Mouse (Mus musculus) heart, postnatal 0 days (tissue): Measurements from ENCODE around the gene Vapa. TPM values are rescaled to one million over a fixed set of nuclear protein-coding genes. Genes with fewer than 3 reads are reported as not detected.
A peak's percentile ranks its signal among the peaks of the same experiment; 100 is the strongest.

ENCODE experiments used
- ATAC-seq: fragments of 200-750 bp; cut with Nextera tagmentation; 2 replicates; pipeline ENCODE4 v1.8.0; 2017; ENCODE audit warnings: low read depth, moderate number of reproducible peaks, moderate library complexity; ENCODE audit not compliant: insufficient read depth
- DNase-seq: peaks from one replicate; pipeline ENCODE4 v3.0.0-alpha.2; 2016; ENCODE audit warnings: low spot score
- H3K27ac ChIP-seq: fragments of 300-500 bp; sonication (generic); 2 replicates; pipeline ENCODE4 v1.5.1; 2014; ENCODE audit warnings: low read depth, mild to moderate bottlenecking
- H3K27me3 ChIP-seq: fragments of 300-500 bp; sonication (generic); 2 replicates; pipeline ENCODE4 v1.6.1; 2014; ENCODE audit warnings: low read length, mixed read lengths; ENCODE audit not compliant: control insufficient read depth, insufficient read depth
- H3K36me3 ChIP-seq: fragments of 300-500 bp; sonication (generic); replicated peaks from 2 replicates; pipeline ENCODE4 v1.6.1; 2014; ENCODE audit warnings: low read length, mixed read lengths; ENCODE audit not compliant: control insufficient read depth, insufficient read depth
- H3K4me1 ChIP-seq: fragments of 300-500 bp; sonication (generic); 2 replicates; pipeline ENCODE4 v1.6.1; 2014; ENCODE audit warnings: antibody characterized with exemption; ENCODE audit not compliant: control insufficient read depth, insufficient read depth
- H3K4me2 ChIP-seq: fragments of 300-500 bp; sonication (generic); 2 replicates; pipeline ENCODE4 v1.6.1; 2014; ENCODE audit warnings: low read depth, mild to moderate bottlenecking, low read length, moderate library complexity
- H3K4me3 ChIP-seq: fragments of 300-500 bp; sonication (generic); 2 replicates; pipeline ENCODE4 v1.5.1; 2014; ENCODE audit warnings: low read depth, low read length
- H3K9ac ChIP-seq: fragments of 300-500 bp; sonication (generic); replicated peaks from 2 replicates; pipeline ENCODE4 v1.6.1; 2014; ENCODE audit warnings: low read depth, low read length, mixed read lengths
- H3K9me3 ChIP-seq: fragments of 300-500 bp; sonication (generic); replicated peaks from 2 replicates; pipeline ENCODE4 v1.6.1; 2016; ENCODE audit warnings: low read length; ENCODE audit not compliant: control insufficient read depth
- CTCF ChIP-seq: IDR thresholded peaks from 2 replicates; pipeline ENCODE4 v1.5.1; 2016; ENCODE audit warnings: antibody characterized with exemption, control low read depth, low read depth
- EP300 ChIP-seq: IDR thresholded peaks from 2 replicates; pipeline ENCODE4 v1.6.1; 2016; ENCODE audit warnings: antibody characterized with exemption, low read depth
- WGBS: fragments of 180-500 bp; shearing (Covaris S2); extraction: QIAGEN DNeasy Blood & Tissue Kit; methylation state at CpG from one replicate; pipeline ENCODE4 v1.1.7; 2014; 5-methylcytosine and 5-hydroxymethylcytosine counted together
- polyA plus RNA-seq: library from polyadenylated mRNA; unstranded; fragments of >200 nt; fragmentation: Nextera tagmentation; extraction: Ambion mirVana; gene quantifications from 2 replicates; pipeline ENCODE4 v1.2.1, GENCODE M21; 2015
- total RNA-seq: library from RNA; depleted of rRNA; stranded (reverse); fragments of >200 nt; gene quantifications from 2 replicates; pipeline ENCODE4 v1.2.3, GENCODE M21; 2014; ENCODE audit warnings: low replicate concordance

Vapa gene
- total and polyA plus RNA-seq, 2 experiments from 2014 or later: 49.8 to 139 TPM

GRCm38 (mm10) chr17:65611721-65612120, 1.6 kb downstream of the Vapa start:
- Histone ChIP-seq H3K4me1 (peaks cover 41% of the 10 kb centered on the region), H3K27ac (no peak overlapping the region), H3K4me2 (peak overlapping the region; percentile 67), H3K36me3 (no peaks in the 10 kb centered on the region), H3K4me3 (peak overlapping the region; percentile 91), H3K9me3 (no peaks in the 10 kb centered on the region), H3K27me3 (no peaks in the 10 kb centered on the region), H3K9ac (peak overlapping the region; percentile 99)
- 1% methylated on average over 4 of the region's 4 CpGs for WGBS
- TF ChIP-seq EP300 (no peak), CTCF (no peak)
- DNase-seq (no peak), ATAC-seq (no peak)

GRCm38 (mm10) chr17:65608743-65609142, 4.6 kb downstream of the Vapa start:
- Histone ChIP-seq H3K4me2 (0 out of 2 replicates have a peak overlapping the region, but pooled peaks have one; percentile 22), H3K27me3 (no peaks in the 10 kb centered on the region)

GRCm38 (mm10) chr17:65608312-65608687, 5.1 kb downstream of the Vapa start:
- WGBS: 80% methylated on average over 2 of the region's 2 CpGs
- Histone ChIP-seq H3K27me3 (no peaks in the 10 kb centered on the region), H3K9ac (no peak overlapping the region), H3K4me3 (no peak overlapping the region), H3K27ac (no peak overlapping the region), H3K36me3 (no peaks in the 10 kb centered on the region), H3K4me2 (no peak overlapping the region), H3K4me1 (peaks cover 62% of the 10 kb centered on the region), H3K9me3 (no peaks in the 10 kb centered on the region)
- TF ChIP-seq EP300: no peak
- no peak for ATAC-seq
- no peak for DNase-seq

More at GRCm38 (mm10) chr17:65608743-65609142, 4.6 kb downstream of the Vapa start:
- H3K9ac ChIP-seq: no peak overlapping the region
- H3K4me1 ChIP-seq: peaks cover 62% of the 10 kb centered on the region
- WGBS: 26% methylated on average over 5 of the region's 5 CpGs
- H3K4me3 ChIP-seq: no peak overlapping the region
- DNase-seq: no peak
- no peaks in the 10 kb centered on the region for H3K36me3 ChIP-seq
- ATAC-seq: no peak
- no peak for TF ChIP-seq EP300
- no peak for TF ChIP-seq CTCF
- H3K27ac ChIP-seq: no peak overlapping the region
- no peaks in the 10 kb centered on the region for H3K9me3 ChIP-seq

GRCm38 (mm10) chr17:65607574-65608311, 5.6 kb downstream of the Vapa start:
- Histone ChIP-seq H3K27ac (no peak overlapping the region), H3K36me3 (no peaks in the 10 kb centered on the region), H3K27me3 (no peaks in the 10 kb centered on the region), H3K4me3 (no peak overlapping the region), H3K4me2 (no peak overlapping the region), H3K4me1 (peaks cover 62% of the 10 kb centered on the region), H3K9ac (no peak overlapping the region), H3K9me3 (no peaks in the 10 kb centered on the region)
- 29% methylated on average over 7 of the region's 7 CpGs for WGBS
- no peak for ATAC-seq
- TF ChIP-seq EP300 (no peak), CTCF (no peak)
- no peak for DNase-seq

GRCm38 (mm10) chr17:65606014-65606413, 7.3 kb downstream of the Vapa start:
- Histone ChIP-seq H3K9me3 (no peaks in the 10 kb centered on the region), H3K27me3 (no peaks in the 10 kb centered on the region), H3K4me1 (peaks cover 65% of the 10 kb centered on the region), H3K4me3 (no peak overlapping the region), H3K27ac (no peak overlapping the region), H3K4me2 (no peak overlapping the region), H3K36me3 (no peaks in the 10 kb centered on the region), H3K9ac (no peak overlapping the region)
- DNase-seq (no peak), ATAC-seq (no peak)
- TF ChIP-seq EP300 (no peak), CTCF (no peak)
- 52% methylated on average over 4 of the region's 4 CpGs for WGBS

GRCm38 (mm10) chr17:65604892-65605291, 8.5 kb downstream of the Vapa start:
- H3K4me2 ChIP-seq: no peak overlapping the region
- peaks cover 57% of the 10 kb centered on the region for H3K4me1 ChIP-seq
- H3K4me3 ChIP-seq: no peak overlapping the region
- H3K27me3 ChIP-seq: no peaks in the 10 kb centered on the region
- no peaks in the 10 kb centered on the region for H3K9me3 ChIP-seq
- H3K9ac ChIP-seq: no peak overlapping the region
- H3K36me3 ChIP-seq: no peaks in the 10 kb centered on the region
- ATAC-seq (no peak), DNase-seq (no peak)
- no peak overlapping the region for H3K27ac ChIP-seq
- TF ChIP-seq CTCF (no peak), EP300 (no peak)
